Mouse (Mus musculus): ENCODE data around the gene Igfbp2.

Gene Igfbp2

GRCm38 (mm10) chr1:72815184-72815583, 9.1 kb upstream of the Igfbp2 start:
- in situ Hi-C loops (cut with MboI, MseI): no loop called here

DNA sequence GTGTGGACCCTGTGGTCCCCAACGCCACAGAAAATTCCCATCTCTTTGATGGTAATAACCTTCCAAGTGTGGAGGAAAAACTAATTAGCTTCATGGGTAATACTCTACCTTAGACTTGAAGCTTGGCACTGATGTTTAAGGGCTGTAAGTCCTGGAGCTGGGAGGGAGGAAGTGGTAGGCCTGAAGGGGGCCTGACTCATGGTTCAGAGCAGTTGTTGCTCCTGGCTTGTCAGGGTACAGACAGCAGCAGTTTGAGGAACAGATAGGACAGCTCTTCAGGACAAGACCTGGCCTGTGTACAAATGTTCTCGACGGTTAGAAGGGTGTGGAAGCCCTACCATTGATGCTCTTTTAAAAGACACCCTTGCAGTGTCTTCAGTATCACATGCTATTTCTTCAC, 8.7 kb upstream of the Igfbp2 start:
- in situ Hi-C loops (cut with MboI, MseI): no loop called here

DNA sequence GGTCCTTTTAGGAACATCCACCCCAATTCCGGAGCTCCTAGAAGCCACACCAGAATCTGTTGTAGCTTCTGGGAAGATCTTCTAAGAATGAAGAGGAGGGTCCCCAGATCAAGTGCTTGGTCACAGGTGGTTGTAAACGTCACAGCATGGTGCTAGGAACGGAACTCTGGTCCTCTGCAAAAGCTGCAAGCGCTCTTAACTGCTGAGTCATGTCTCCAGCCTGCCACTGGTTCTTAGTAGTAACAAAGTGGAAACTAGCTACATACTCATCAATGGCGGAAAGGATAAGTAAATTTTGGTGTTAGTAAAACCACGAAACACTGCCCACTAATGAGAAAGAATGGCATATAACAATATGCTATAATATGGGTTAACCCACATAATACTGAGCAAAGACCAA, 4.3 kb upstream of the Igfbp2 start:
- in situ Hi-C loops (cut with MboI, MseI): no loop called here

DNA sequence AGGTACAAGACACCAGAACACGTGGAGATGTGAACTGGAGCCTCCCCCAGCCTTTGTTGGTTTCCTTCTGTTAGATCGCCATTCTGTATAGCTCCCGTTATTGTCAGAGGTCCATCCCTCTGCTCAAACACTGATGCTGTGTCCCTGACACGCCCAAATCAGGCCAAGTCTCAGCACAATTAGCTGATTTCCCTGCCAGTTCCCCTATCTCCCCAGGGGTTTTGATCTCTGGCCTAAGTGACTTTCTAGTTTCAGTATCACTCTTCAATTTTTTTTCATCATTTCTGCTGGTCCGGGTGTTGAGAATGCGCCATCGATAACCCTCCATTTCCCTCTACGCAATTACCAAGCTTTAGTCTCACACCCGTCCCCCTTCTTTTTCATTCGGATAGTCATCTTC, 1.4 kb upstream of the Igfbp2 start:
- in situ Hi-C loops (cut with MboI, MseI): no loop called here

DNA sequence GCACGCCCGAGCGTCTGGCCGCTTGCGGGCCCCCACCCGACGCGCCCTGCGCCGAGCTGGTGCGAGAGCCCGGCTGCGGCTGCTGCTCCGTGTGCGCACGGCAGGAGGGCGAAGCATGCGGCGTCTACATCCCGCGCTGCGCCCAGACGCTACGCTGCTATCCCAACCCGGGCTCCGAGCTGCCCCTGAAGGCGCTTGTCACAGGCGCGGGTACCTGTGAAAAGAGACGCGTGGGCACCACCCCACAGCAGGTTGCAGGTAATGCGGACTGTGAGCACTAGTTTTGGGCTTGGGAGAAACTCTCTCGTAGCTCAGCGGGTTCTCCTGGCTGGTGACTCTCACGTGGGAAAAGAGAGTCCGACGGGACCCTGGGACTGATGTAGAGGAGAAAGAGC, 401 bp downstream of the Igfbp2 start:
- in situ Hi-C loops (cut with MboI, MseI): no loop called here

DNA sequence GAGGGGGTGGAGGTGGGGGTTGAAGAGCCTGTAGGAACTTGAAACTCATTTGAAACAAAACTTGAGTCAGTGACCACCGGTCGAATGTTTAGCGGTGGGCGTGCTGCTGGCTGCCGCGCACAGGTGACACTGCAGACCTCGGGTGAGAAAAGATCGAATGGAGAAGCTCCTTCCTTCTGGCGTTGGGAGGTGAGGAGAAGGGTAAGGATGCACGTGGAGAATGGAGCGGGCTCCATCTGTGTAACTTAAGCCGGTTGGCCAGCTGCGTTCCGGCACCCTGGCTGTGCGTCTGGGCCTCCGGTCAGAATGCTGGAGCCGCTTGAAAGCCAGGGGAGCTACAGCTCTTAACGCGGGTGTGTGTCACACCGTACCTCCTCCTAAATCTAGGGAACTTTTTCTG, 983 bp downstream of the Igfbp2 start:
- in situ Hi-C loops (cut with MboI, MseI): no loop called here

DNA sequence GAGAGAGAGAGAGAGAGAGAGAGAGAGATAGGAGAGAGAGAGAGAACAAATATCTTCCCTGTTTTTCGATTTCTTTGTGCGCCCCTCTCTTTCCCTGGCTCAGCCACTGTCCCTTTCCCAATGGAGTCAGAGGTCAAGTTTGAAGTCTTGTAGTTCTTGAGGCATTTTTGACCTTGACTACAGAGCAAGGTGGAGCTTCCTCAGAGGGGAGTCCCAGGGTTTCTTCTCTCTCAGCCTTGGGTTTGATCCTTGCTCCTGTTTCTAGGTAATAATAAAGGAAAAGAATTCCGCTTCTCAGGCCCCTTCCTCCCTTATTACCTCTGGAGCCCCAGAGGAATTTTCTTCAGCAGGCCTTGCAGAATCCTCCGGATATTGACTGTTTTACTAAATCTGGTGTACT, 1.6 kb downstream of the Igfbp2 start:
- in situ Hi-C loops (cut with MboI, MseI): no loop called here

GRCm38 (mm10) chr1:72826446-72826845, 2.1 kb downstream of the Igfbp2 start:
- in situ Hi-C loops (cut with MboI, MseI): no loop called here

DNA sequence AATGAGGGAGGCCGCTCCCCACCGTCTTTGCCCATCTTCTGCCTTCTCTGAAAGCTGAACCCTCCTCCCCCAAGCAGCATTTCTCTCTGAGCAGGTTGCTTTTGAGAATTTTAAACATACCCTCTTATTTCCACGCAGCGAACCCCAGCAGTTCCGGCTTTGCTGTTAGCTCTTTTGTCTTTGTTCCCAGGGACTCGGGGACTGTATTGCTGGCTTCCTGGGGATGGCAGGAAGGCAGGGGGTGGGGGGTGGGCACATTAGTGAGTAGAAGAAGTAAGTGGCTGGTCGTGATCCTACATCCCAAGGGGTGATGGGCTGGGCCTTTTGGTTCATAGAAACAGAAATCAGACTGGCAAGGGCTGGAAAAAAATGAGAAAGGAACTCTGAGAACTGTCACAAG, 2.6 kb downstream of the Igfbp2 start:
- in situ Hi-C loops (cut with MboI, MseI): no loop called here

DNA sequence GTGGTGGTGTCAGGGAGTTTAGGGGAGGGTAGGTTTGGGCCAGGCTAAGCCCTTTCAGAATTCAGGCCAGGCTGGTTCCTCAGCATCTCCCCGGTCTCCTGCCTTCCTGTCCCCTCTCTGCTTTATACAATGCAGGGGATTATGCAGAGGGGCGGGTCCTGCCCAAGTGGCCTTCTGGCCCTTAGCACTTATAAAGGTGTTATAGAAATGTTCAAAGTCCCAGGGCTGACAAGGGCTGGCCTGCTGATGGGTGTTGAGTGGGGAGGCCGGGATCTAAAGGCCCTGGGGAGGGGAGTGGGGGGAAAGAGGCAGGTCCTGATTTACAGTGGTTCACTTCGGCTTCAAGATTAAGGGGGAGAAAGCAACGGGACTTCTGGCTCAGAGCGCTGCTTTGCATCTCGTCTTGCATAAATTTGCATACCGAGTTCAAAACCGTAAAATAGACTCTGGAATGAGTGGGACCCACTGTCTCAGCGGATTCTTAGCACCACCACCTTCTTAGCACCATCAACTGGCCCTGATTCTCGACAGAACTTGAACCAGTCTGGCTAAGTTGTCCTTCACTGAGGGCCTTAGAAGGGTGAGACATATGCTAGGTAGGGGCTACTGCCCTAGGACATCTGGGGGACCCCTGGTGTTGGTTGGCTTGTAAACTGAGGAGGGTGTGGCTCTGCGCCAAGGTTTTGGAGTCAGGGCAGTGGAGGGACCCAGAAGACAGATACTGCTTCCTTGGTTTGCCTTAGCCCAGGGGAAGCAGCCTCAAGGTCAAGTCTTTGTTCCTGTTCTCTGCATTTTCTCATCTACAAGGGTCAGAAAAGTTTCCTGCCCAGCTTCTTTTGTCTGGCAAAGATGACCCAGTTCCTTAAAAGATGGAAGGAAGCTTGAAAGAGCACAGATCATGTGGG, 3.4 kb downstream of the Igfbp2 start:
- in situ Hi-C loops (cut with MboI, MseI): no loop called here

DNA sequence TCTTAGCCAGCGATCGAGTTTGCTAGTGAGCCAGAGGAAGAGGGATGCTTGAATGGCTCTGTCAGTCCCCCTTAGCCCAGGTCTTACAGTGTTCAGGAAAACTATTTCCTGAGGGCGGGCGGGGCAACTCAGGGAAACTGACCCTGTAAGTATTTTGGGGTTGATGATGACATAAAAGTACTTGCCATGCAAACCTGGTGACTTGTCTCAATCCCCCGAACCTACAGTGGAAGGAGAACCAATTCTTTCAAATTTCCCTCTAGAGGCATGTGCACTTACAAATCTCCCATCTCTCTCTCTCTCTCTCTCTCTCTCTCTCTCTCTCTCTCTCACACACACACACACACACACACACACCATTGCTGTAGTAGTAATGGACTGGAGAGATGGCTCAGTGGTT, 4.5 kb downstream of the Igfbp2 start:
- in situ Hi-C loops (cut with MboI, MseI): no loop called here

DNA sequence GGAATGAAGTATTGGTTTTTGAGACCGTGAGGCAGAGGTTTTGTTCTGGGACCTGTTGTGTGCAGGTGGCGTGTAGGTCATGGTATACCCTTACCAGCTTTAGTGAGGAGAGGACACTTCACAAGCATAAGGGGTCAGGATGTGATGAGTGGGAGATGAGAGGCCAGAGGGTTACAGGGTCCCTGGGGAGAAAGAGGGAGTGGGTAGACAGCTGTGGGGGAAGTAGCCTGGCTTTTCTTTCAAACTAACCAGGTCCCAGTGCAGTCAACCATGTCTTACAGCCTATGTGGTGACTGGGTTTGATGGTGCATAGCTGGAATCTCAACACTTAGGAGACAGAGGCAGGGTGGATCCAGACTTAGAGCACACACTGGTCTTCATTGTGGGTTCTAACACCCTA, 6.2 kb downstream of the Igfbp2 start:
- in situ Hi-C loops (cut with MboI, MseI): no loop called here

DNA sequence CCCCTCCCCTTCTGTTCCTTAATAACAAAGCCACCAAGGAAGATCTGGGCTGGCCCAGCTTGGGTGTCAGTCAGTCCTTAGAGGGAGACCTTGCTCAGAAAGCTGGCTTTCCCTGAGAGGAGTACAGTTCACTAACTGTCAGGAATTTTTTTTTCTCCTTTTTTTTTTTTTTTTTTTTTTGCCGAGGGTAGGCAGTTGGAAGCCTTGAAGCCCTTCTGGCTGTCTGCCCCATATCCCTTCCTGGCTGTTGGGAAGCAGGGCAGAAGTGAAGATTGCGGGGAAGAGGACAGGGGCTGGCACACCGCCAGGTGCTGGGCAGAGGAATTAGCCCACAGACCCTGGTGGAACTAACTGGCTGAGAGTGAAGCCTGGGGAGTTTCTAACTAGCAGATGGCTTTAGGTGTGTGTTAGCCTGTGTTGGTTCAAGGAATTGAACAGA, 8.4 kb downstream of the Igfbp2 start:
- in situ Hi-C loops (cut with MboI, MseI): no loop called here

GRCm38 (mm10) chr1:72833563-72833962, 9.3 kb downstream of the Igfbp2 start:
- in situ Hi-C loops (cut with MboI, MseI): no loop called here

DNA sequence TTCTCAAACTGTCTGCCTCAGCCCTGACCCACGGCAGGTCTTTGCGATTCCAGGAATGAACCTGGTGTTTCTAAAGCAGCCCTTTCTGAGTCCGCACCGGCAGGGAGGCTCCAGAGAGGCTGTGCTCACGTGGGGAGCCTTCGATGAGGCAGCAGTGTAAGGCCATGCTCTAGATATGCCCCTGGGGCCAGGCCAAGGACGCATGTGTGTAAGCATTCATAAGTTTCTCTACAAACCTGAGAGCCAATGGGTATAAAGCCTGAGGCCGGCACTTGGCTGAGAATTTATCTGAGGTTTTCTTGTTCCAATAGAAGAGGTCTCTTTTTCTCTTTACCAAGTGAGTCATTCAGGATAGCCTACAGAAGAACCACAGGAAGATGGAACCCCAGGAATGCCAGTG, 15.1 kb downstream of the Igfbp2 start:
- in situ Hi-C loops (cut with MboI, MseI): no loop called here

DNA sequence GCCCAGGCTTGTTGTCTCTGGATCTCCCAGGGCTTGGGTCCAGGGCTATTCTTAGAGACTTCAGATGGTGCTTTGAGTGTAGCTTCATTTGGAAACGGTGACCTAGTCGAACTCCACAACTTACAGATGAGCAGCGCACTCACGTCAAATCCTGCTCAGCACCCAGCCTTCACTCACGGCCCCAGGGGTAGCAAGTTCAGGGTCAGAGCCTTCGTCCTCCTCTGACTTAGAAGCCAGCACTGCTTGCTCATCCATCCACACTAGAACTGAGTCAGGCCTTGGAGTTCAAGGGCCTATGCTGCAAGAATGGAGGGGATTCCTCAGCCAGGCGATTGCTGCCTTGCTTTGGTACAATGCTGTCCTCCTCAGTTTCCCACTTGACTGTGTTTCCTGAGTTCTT, 15.5 kb downstream of the Igfbp2 start:
- in situ Hi-C loops (cut with MboI, MseI): no loop called here

- in situ Hi-C loops (cut with MboI, MseI): no loop called here
These were observed 18.6 kb downstream of the Igfbp2 start for GRCm38 (mm10) chr1:72842666-72843459.

DNA sequence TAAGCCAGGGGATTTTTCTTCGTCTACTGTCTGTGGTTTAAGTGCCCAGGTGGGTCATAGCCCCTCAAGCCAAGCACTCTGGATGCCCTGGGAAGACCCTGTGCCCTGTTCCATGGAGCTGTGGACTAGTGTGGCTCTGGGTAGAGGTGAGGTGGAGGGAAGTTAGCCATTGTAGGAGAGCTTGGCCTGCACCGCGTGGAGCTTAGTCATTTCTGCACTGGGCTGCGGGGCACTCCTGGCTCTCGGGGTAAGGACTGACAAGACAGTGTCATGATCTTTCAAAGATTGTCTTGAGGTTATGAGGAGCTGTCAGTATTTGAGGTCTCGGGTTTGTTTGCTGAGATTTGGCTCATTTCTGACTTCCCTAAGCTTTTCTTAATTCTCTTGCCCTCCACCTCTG, 20.4 kb downstream of the Igfbp2 start:
- in situ Hi-C loops (cut with MboI, MseI): no loop called here

DNA sequence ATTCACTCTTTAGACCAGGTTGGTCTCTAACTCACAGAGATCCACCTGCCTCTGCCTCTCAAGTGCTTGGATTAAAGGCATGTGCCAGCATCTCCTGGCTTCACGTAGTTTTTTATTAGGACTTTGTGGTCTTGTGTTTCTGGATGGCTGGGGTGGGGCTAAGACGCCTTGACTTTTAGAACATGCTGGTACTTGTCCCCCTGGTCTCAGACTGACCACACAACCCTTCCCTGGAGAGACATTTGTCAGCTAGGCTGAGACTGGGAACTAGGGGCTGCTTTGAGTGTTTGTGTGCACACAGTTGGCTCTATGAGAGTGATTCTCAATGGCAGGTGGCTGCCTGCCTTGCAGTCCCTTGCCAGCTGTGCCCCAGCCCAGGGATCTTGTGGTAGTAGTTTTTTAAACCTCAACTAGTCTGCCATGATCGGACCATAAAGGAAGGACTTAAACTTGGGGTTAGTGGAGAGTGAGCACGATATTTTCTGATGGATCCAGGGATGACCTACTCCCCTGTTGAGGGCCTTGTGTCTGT, 23.6 kb downstream of the Igfbp2 start:
- in situ Hi-C loops (cut with MboI, MseI): no loop called here

- in situ Hi-C loops (cut with MboI, MseI): no loop called here
These were observed 24.7 kb downstream of the Igfbp2 start for GRCm38 (mm10) chr1:72849037-72849436.

DNA sequence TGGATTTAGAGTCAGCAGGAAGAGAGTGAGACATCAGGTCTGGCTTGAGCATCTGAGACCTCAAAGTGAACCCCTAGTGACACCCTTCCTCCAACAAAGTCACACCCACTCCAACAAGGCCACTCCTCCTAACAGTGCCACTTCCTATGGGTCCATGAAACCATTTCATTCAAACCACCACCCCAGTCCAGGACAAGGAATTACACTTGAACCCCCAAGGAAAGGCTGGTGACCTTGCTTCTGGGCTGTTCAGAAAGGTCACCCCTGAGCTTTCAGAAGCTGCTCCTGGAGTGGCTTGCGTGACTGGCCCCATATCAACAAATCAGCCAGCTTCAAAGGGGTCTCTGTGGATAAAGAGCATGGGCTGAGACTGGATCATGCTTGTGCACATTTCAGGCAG, 29.5 kb downstream of the Igfbp2 start:
- in situ Hi-C loops (cut with MboI, MseI): loop anchor here (5.0 kb wide), 1 partner anchor 136 kb away; no protein-coding TSS in a partner anchor

Measured in T-helper 2 cell (primary cell).